Mouse (Mus musculus) myocyte (in vitro differentiated cells): Measurements from ENCODE around the gene Gm43064. TPM values are rescaled to one million over a fixed set of nuclear protein-coding genes. Genes with fewer than 3 reads are reported as not detected.

ENCODE experiments used
- H3K27me3 ChIP-seq: one replicate; pipeline ENCODE4 v1.6.1; 2011; ENCODE audit not compliant: control insufficient read depth, insufficient read depth, insufficient read length
- H3K36me3 ChIP-seq: one replicate; pipeline ENCODE4 v1.6.1; 2011; ENCODE audit not compliant: control insufficient read depth, insufficient read depth
- H3K4me2 ChIP-seq: one replicate; pipeline ENCODE4 v1.6.1; 2011; ENCODE audit warnings: low read depth, control low read depth
- H3K4me3 ChIP-seq: one replicate; pipeline ENCODE4 v1.5.1; 2011; ENCODE audit warnings: mild to moderate bottlenecking, control low read depth, moderate library complexity
- H3K79me2 ChIP-seq: one replicate; pipeline ENCODE4 v1.6.1; 2011; ENCODE audit not compliant: control insufficient read depth, insufficient read depth
- H3ac ChIP-seq: one replicate; pipeline ENCODE4 v1.6.1; 2011; ENCODE audit not compliant: control insufficient read depth, insufficient read length
- E2F4 ChIP-seq: IDR thresholded peaks from one replicate; pipeline ENCODE4 v1.6.1; 2011; ENCODE audit warnings: mild to moderate bottlenecking, control low read depth, moderate library complexity; ENCODE audit not compliant: insufficient read depth
- MYOD1 ChIP-seq, 3 experiments: IDR thresholded peaks; one replicate each; pipeline ENCODE4 v1.6.1; 2011; ENCODE audit warnings: control low read depth in 2 of 3, low read depth in 2 of 3, mild to moderate bottlenecking in 2 of 3, moderate library complexity in 1 of 3; ENCODE audit not compliant: insufficient read length in 2 of 3, control insufficient read depth in 1 of 3
- MYOG ChIP-seq, 3 experiments: IDR thresholded peaks; one replicate each; pipeline ENCODE4 v1.6.1; 2011; ENCODE audit warnings: control low read depth in 2 of 3, low read depth in 2 of 3, mild to moderate bottlenecking in 2 of 3; ENCODE audit not compliant: insufficient read length in 2 of 3, control insufficient read depth in 1 of 3, insufficient read depth in 1 of 3
- POLR2AphosphoS2 ChIP-seq: IDR thresholded peaks from one replicate; pipeline ENCODE4 v1.6.1; 2011; ENCODE audit warnings: low read depth, control low read depth; ENCODE audit not compliant: insufficient read length
- REST ChIP-seq: IDR thresholded peaks from one replicate; pipeline ENCODE4 v1.6.1; 2011; ENCODE audit warnings: mild to moderate bottlenecking, control low read depth, moderate library complexity; ENCODE audit not compliant: insufficient read depth, insufficient read length
- SRF ChIP-seq: IDR thresholded peaks from one replicate; pipeline ENCODE4 v1.6.1; 2011; ENCODE audit warnings: low read depth; ENCODE audit not compliant: control insufficient read depth, insufficient read length
- TCF12 ChIP-seq: IDR thresholded peaks from one replicate; pipeline ENCODE4 v1.6.1; 2011; ENCODE audit warnings: mild to moderate bottlenecking, control low read depth; ENCODE audit not compliant: poor library complexity, insufficient read depth, severe bottlenecking
- USF1 ChIP-seq: IDR thresholded peaks from one replicate; pipeline ENCODE4 v1.6.1; 2011; ENCODE audit warnings: low read depth, mild to moderate bottlenecking, control low read depth, moderate library complexity
- polyA plus RNA-seq: library from polyadenylated mRNA; unstranded; fragments of >200 nt; fragmentation: generic; extraction: Trizol; gene quantifications from one replicate; pipeline ENCODE4 v1.2.1, GENCODE M21; 2012; ENCODE audit warnings: missing spikeins

The Gm43064 gene
- polyA plus RNA-seq, 1 experiment, result 0.06 TPM

DNA sequence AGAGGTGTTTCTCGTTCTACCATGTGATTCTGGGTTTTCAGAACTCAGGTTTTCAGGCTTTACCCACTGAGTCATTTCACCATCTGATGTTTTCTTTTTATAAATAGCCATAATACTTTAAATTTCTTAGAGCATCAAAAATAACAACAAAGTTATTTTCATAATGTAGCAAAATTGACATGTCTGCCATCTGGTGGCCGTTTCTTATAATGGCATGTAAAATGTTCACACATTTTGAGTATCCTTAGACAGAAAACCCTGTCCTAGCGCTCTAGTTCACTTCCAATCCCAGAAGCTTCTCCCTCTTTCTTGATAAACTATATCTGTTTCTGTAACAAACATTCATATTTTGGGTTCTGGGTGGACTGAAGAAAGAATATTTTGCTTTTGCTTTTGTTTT, 78.2 kb downstream of the Gm43064 start:
- Histone ChIP-seq H3K4me2 (peak overlapping the region; percentile 59), H3ac (no peak overlapping the region), H3K36me3 (no peaks in the 10 kb centered on the region), H3K4me3 (no peak overlapping the region), H3K27me3 (no peaks in the 10 kb centered on the region), H3K79me2 (no peaks in the 10 kb centered on the region)
- no peak for TF ChIP-seq TCF12
- no peak for TF ChIP-seq POLR2AphosphoS2
- TF ChIP-seq MYOD1 (IDR thresholded peaks at IDR 0.05; ENCODE audit: control insufficient read depth in 1 of 3, insufficient read length in 2 of 3, low read depth in 2 of 3), result no peak
- TF ChIP-seq E2F4, result no peak
- no peak for TF ChIP-seq REST
- TF ChIP-seq USF1, result no peak
- TF ChIP-seq MYOG (IDR thresholded peaks at IDR 0.05; ENCODE audit: control insufficient read depth in 1 of 3, insufficient read depth in 1 of 3, insufficient read length in 2 of 3, low read depth in 2 of 3), result no peak
- TF ChIP-seq SRF, result no peak

Other genes starting within 250 kb of the Gm43064 start
- gene Syt6, start 234.3 kb upstream of the Gm43064 start, polyA plus RNA-seq, result 0.07 TPM
- gene Atg4a-ps, start 163.5 kb upstream of the Gm43064 start, polyA plus RNA-seq, result 0.22 TPM
- 15.3 TPM for gene Olfml3, start 71.6 kb upstream of the Gm43064 start, polyA plus RNA-seq
- not detected for gene Gm10964, start 70.2 kb upstream of the Gm43064 start, polyA plus RNA-seq
- 16.7 TPM for gene Hipk1, start 18.0 kb upstream of the Gm43064 start, polyA plus RNA-seq
- 3.9 TPM for gene Dclre1b, start 129 bp upstream of the Gm43064 start, polyA plus RNA-seq
- 14.5 TPM for gene Ap4b1, start 53 bp upstream of the Gm43064 start, polyA plus RNA-seq
- gene Bcl2l15, start 23.0 kb downstream of the Gm43064 start, polyA plus RNA-seq, result 0.25 TPM
- gene Ptpn22, start 50.2 kb downstream of the Gm43064 start, polyA plus RNA-seq, result 5.3 TPM
- 3.0 TPM for gene Rsbn1, start 104.5 kb downstream of the Gm43064 start, polyA plus RNA-seq
- gene Phtf1, start 158.5 kb downstream of the Gm43064 start, polyA plus RNA-seq, result 5.5 TPM